Mouse (Mus musculus): ENCODE results near the gene Tnfrsf1a. TPM values are rescaled to one million over a fixed set of nuclear protein-coding genes. Genes with fewer than 3 reads are reported as not detected.

Gene Tnfrsf1a
- polyA plus RNA-seq, 1 experiment from 2014 or later: 60.6 TPM

GRCm38 (mm10) chr6:125346029-125346428, 3.1 kb upstream of the Tnfrsf1a start:
- H3K4me2 ChIP-seq (ENCODE audit: low read length): no peak overlapping the region
- WGBS: 57% methylated on average over 2 of the region's 2 CpGs

GRCm38 (mm10) chr6:125349575-125350230, 541 bp downstream of the Tnfrsf1a start:
- Histone ChIP-seq H3K9me3 (ENCODE audit: control insufficient read depth, low read length) (no peaks in the 10 kb centered on the region), H3K36me3 (ENCODE audit: control insufficient read depth, insufficient read depth, low read length) (0 out of 2 replicates have a peak, but pooled peaks cover 2% of the 10 kb centered on the region), H3K9ac (ENCODE audit: low read length) (peak overlapping the region; percentile 56), H3K27ac (ENCODE audit: low read depth) (peak overlapping the region; percentile 33), H3K4me3 (ENCODE audit: low read depth, low read length) (peak overlapping the region; percentile 74), H3K27me3 (replicated peaks; ENCODE audit: control insufficient read depth, insufficient read depth, low read length) (no peaks in the 10 kb centered on the region), H3K4me2 (ENCODE audit: low read length) (peak overlapping the region; percentile 56), H3K4me1 (replicated peaks; ENCODE audit: control insufficient read depth, insufficient read depth, low read length) (peaks cover 48% of the 10 kb centered on the region)
- DNase-seq (ENCODE audit: low spot score): peak; percentile 85
- peak; percentile 85 for ATAC-seq (replicated peaks; ENCODE audit: low FRiP score, low TSS enrichment, low read depth)
- WGBS: under 1% methylated on average over 27 of the region's 27 CpGs

More at GRCm38 (mm10) chr6:125346029-125346428, 3.1 kb upstream of the Tnfrsf1a start:
- no peak overlapping the region for H3K9ac ChIP-seq (ENCODE audit: low read length)
- H3K36me3 ChIP-seq (ENCODE audit: control insufficient read depth, insufficient read depth, low read length): no peaks in the 10 kb centered on the region
- no peak overlapping the region for H3K27ac ChIP-seq (ENCODE audit: low read depth)
- H3K9me3 ChIP-seq (ENCODE audit: control insufficient read depth, low read length): no peaks in the 10 kb centered on the region
- ATAC-seq (replicated peaks; ENCODE audit: low FRiP score, low TSS enrichment, low read depth): no peak
- H3K27me3 ChIP-seq (replicated peaks; ENCODE audit: control insufficient read depth, insufficient read depth, low read length): no peaks in the 10 kb centered on the region
- no peak for DNase-seq (ENCODE audit: low spot score)
- H3K4me1 ChIP-seq (replicated peaks; ENCODE audit: control insufficient read depth, insufficient read depth, low read length): peaks cover 20% of the 10 kb centered on the region
- no peak overlapping the region for H3K4me3 ChIP-seq (ENCODE audit: low read depth, low read length)

GRCm38 (mm10) chr6:125350231-125350994, 1.3 kb downstream of the Tnfrsf1a start:
- Histone ChIP-seq H3K36me3 (ENCODE audit: control insufficient read depth, insufficient read depth, low read length) (0 out of 2 replicates have a peak, but pooled peaks cover 2% of the 10 kb centered on the region), H3K9ac (ENCODE audit: low read length) (peak overlapping the region; percentile 56), H3K4me2 (ENCODE audit: low read length) (peak overlapping the region; percentile 56), H3K27me3 (replicated peaks; ENCODE audit: control insufficient read depth, insufficient read depth, low read length) (no peaks in the 10 kb centered on the region), H3K4me1 (replicated peaks; ENCODE audit: control insufficient read depth, insufficient read depth, low read length) (peaks cover 55% of the 10 kb centered on the region), H3K9me3 (ENCODE audit: control insufficient read depth, low read length) (no peaks in the 10 kb centered on the region), H3K4me3 (ENCODE audit: low read depth, low read length) (peak overlapping the region; percentile 74), H3K27ac (ENCODE audit: low read depth) (peak overlapping the region; percentile 33)
- WGBS: 3% methylated on average over 20 of the region's 20 CpGs
- DNase-seq (ENCODE audit: low spot score) (no peak), ATAC-seq (replicated peaks; ENCODE audit: low FRiP score, low TSS enrichment, low read depth) (no peak)

GRCm38 (mm10) chr6:125350995-125351324, 1.8 kb downstream of the Tnfrsf1a start:
- peak overlapping the region; percentile 56 for H3K9ac ChIP-seq (ENCODE audit: low read length)
- DNase-seq (ENCODE audit: low spot score): no peak
- WGBS: 71% methylated on average over 2 of the region's 2 CpGs
- H3K9me3 ChIP-seq (ENCODE audit: control insufficient read depth, low read length): no peaks in the 10 kb centered on the region
- peak overlapping the region; percentile 33; the same call in 1 of the 2 replicates for H3K27ac ChIP-seq (ENCODE audit: low read depth)
- no peak for ATAC-seq (replicated peaks; ENCODE audit: low FRiP score, low TSS enrichment, low read depth)
- H3K36me3 ChIP-seq (ENCODE audit: control insufficient read depth, insufficient read depth, low read length): 0 out of 2 replicates have a peak, but pooled peaks cover 2% of the 10 kb centered on the region
- peak overlapping the region; percentile 56 for H3K4me2 ChIP-seq (ENCODE audit: low read length)
- H3K4me1 ChIP-seq (replicated peaks; ENCODE audit: control insufficient read depth, insufficient read depth, low read length): peaks cover 61% of the 10 kb centered on the region
- peak overlapping the region; percentile 74 for H3K4me3 ChIP-seq (ENCODE audit: low read depth, low read length)
- H3K27me3 ChIP-seq (replicated peaks; ENCODE audit: control insufficient read depth, insufficient read depth, low read length): no peaks in the 10 kb centered on the region

- no peaks in the 10 kb centered on the region for H3K9me3 ChIP-seq (ENCODE audit: control insufficient read depth, low read length)
- WGBS: 62% methylated on average over 8 of the region's 8 CpGs
- no peak for ATAC-seq (replicated peaks; ENCODE audit: low FRiP score, low TSS enrichment, low read depth)
- H3K27ac ChIP-seq (ENCODE audit: low read depth): no peak overlapping the region
- peak overlapping the region; percentile 56 for H3K4me2 ChIP-seq (ENCODE audit: low read length)
- H3K4me1 ChIP-seq (replicated peaks; ENCODE audit: control insufficient read depth, insufficient read depth, low read length): peaks cover 66% of the 10 kb centered on the region
- no peaks in the 10 kb centered on the region for H3K27me3 ChIP-seq (replicated peaks; ENCODE audit: control insufficient read depth, insufficient read depth, low read length)
- H3K36me3 ChIP-seq (ENCODE audit: control insufficient read depth, insufficient read depth, low read length): 0 out of 2 replicates have a peak, but pooled peaks cover 2% of the 10 kb centered on the region
- peak overlapping the region; percentile 74; the same call in 1 of the 2 replicates for H3K4me3 ChIP-seq (ENCODE audit: low read depth, low read length)
- DNase-seq (ENCODE audit: low spot score): no peak
- H3K9ac ChIP-seq (ENCODE audit: low read length): no peak overlapping the region
Observed at GRCm38 (mm10) chr6:125351368-125352045, 2.3 kb downstream of the Tnfrsf1a start.

- peaks cover 66% of the 10 kb centered on the region for H3K4me1 ChIP-seq (replicated peaks; ENCODE audit: control insufficient read depth, insufficient read depth, low read length)
- no peak overlapping the region for H3K9ac ChIP-seq (ENCODE audit: low read length)
- DNase-seq (ENCODE audit: low spot score) (no peak), ATAC-seq (replicated peaks; ENCODE audit: low FRiP score, low TSS enrichment, low read depth) (no peak)
- H3K27me3 ChIP-seq (replicated peaks; ENCODE audit: control insufficient read depth, insufficient read depth, low read length): no peaks in the 10 kb centered on the region
- H3K36me3 ChIP-seq (ENCODE audit: control insufficient read depth, insufficient read depth, low read length): peaks cover 4% of the 10 kb centered on the region
- H3K4me2 ChIP-seq (ENCODE audit: low read length): peak overlapping the region; percentile 56; the same call in 1 of the 2 replicates
- no peak overlapping the region for H3K4me3 ChIP-seq (ENCODE audit: low read depth, low read length)
- no peaks in the 10 kb centered on the region for H3K9me3 ChIP-seq (ENCODE audit: control insufficient read depth, low read length)
- no peak overlapping the region for H3K27ac ChIP-seq (ENCODE audit: low read depth)
- 64% methylated on average over 5 of the region's 5 CpGs for WGBS
Observed at GRCm38 (mm10) chr6:125352046-125352384, 2.9 kb downstream of the Tnfrsf1a start.

GRCm38 (mm10) chr6:125352811-125353210, 3.6 kb downstream of the Tnfrsf1a start:
- Histone ChIP-seq H3K36me3 (ENCODE audit: control insufficient read depth, insufficient read depth, low read length) (peaks cover 12% of the 10 kb centered on the region), H3K4me2 (ENCODE audit: low read length) (no peak overlapping the region), H3K9ac (ENCODE audit: low read length) (no peak overlapping the region), H3K4me3 (ENCODE audit: low read depth, low read length) (no peak overlapping the region), H3K9me3 (ENCODE audit: control insufficient read depth, low read length) (no peaks in the 10 kb centered on the region), H3K27me3 (replicated peaks; ENCODE audit: control insufficient read depth, insufficient read depth, low read length) (no peaks in the 10 kb centered on the region), H3K27ac (ENCODE audit: low read depth) (no peak overlapping the region), H3K4me1 (replicated peaks; ENCODE audit: control insufficient read depth, insufficient read depth, low read length) (peaks cover 66% of the 10 kb centered on the region)
- DNase-seq (ENCODE audit: low spot score): no peak
- ATAC-seq (replicated peaks; ENCODE audit: low FRiP score, low TSS enrichment, low read depth): no peak
- WGBS: 65% methylated on average over 4 of the region's 4 CpGs

- Histone ChIP-seq H3K4me3 (ENCODE audit: low read depth, low read length) (no peak overlapping the region), H3K9ac (ENCODE audit: low read length) (no peak overlapping the region), H3K27me3 (replicated peaks; ENCODE audit: control insufficient read depth, insufficient read depth, low read length) (no peaks in the 10 kb centered on the region), H3K4me1 (replicated peaks; ENCODE audit: control insufficient read depth, insufficient read depth, low read length) (peaks cover 66% of the 10 kb centered on the region), H3K36me3 (ENCODE audit: control insufficient read depth, insufficient read depth, low read length) (peaks cover 16% of the 10 kb centered on the region), H3K4me2 (ENCODE audit: low read length) (no peak overlapping the region), H3K27ac (ENCODE audit: low read depth) (no peak overlapping the region), H3K9me3 (ENCODE audit: control insufficient read depth, low read length) (no peaks in the 10 kb centered on the region)
- WGBS: 72% methylated on average over 11 of the region's 11 CpGs
- ATAC-seq (replicated peaks; ENCODE audit: low FRiP score, low TSS enrichment, low read depth) (no peak), DNase-seq (ENCODE audit: low spot score) (no peak)
Observed at GRCm38 (mm10) chr6:125353221-125353620, 4.1 kb downstream of the Tnfrsf1a start.
